Mouse (Mus musculus): Measurements from ENCODE around the gene Nlgn1. TPM values are rescaled to one million over a fixed set of nuclear protein-coding genes. Genes with fewer than 3 reads are reported as not detected.

Nlgn1 gene
- polyA plus RNA-seq, 1 experiment from 2014 or later = 0.28 TPM

- H3K27me3 ChIP-seq (ENCODE audit: insufficient read depth, poor library complexity, severe bottlenecking) = no peaks in the 10 kb centered on the region
- no peaks in the 10 kb centered on the region for H3K9me3 ChIP-seq
- DNase-seq (ENCODE audit: low spot score) = no peak
- H3K4me1 ChIP-seq = no peaks in the 10 kb centered on the region
- H3K4me3 ChIP-seq = no peak overlapping the region
- WGBS = 70% methylated on average over 6 of the region's 6 CpGs
- no peaks in the 10 kb centered on the region for H3K36me3 ChIP-seq
- H3K27ac ChIP-seq = no peak overlapping the region
These were observed 643.3 kb downstream of the Nlgn1 start for GRCm38 (mm10) chr3:25688789-25689464.

GRCm38 (mm10) chr3:25683696-25684095 lies 648.6 kb downstream of the Nlgn1 start:
- no peak for DNase-seq (ENCODE audit: low spot score)
- 81% methylated on average over 2 of the region's 2 CpGs for WGBS
- Histone ChIP-seq H3K27me3 (ENCODE audit: insufficient read depth, poor library complexity, severe bottlenecking) (no peaks in the 10 kb centered on the region), H3K9me3 (no peaks in the 10 kb centered on the region), H3K4me3 (no peak overlapping the region), H3K36me3 (no peaks in the 10 kb centered on the region), H3K4me1 (no peaks in the 10 kb centered on the region), H3K27ac (no peak overlapping the region)

- WGBS = 66% methylated on average over 2 of the region's 2 CpGs
- Histone ChIP-seq H3K27me3 (ENCODE audit: insufficient read depth, poor library complexity, severe bottlenecking) (no peaks in the 10 kb centered on the region), H3K9me3 (no peaks in the 10 kb centered on the region), H3K4me3 (no peak overlapping the region), H3K4me1 (no peaks in the 10 kb centered on the region), H3K36me3 (no peaks in the 10 kb centered on the region), H3K27ac (no peak overlapping the region)
- no peak for DNase-seq (ENCODE audit: low spot score)
These were observed 652.9 kb downstream of the Nlgn1 start for GRCm38 (mm10) chr3:25679373-25679772.

- no peak overlapping the region for H3K4me3 ChIP-seq
- 76% methylated on average over 10 of the region's 10 CpGs for WGBS
- H3K27ac ChIP-seq = no peak overlapping the region
- no peaks in the 10 kb centered on the region for H3K27me3 ChIP-seq (ENCODE audit: insufficient read depth, poor library complexity, severe bottlenecking)
- DNase-seq (ENCODE audit: low spot score) = no peak
- no peaks in the 10 kb centered on the region for H3K4me1 ChIP-seq
- H3K9me3 ChIP-seq = no peaks in the 10 kb centered on the region
- no peaks in the 10 kb centered on the region for H3K36me3 ChIP-seq
These were observed 656.4 kb downstream of the Nlgn1 start for GRCm38 (mm10) chr3:25675888-25676287.

GRCm38 (mm10) chr3:25675069-25675468 lies 657.2 kb downstream of the Nlgn1 start:
- WGBS = 46% methylated on average over 3 of the region's 3 CpGs
- no peak for DNase-seq (ENCODE audit: low spot score)
- Histone ChIP-seq H3K4me1 (no peaks in the 10 kb centered on the region), H3K27ac (no peak overlapping the region), H3K9me3 (no peaks in the 10 kb centered on the region), H3K4me3 (no peak overlapping the region), H3K27me3 (ENCODE audit: insufficient read depth, poor library complexity, severe bottlenecking) (no peaks in the 10 kb centered on the region), H3K36me3 (no peaks in the 10 kb centered on the region)

GRCm38 (mm10) chr3:25673408-25673807 lies 658.9 kb downstream of the Nlgn1 start:
- H3K27me3 ChIP-seq (ENCODE audit: insufficient read depth, poor library complexity, severe bottlenecking) = no peaks in the 10 kb centered on the region
- H3K4me1 ChIP-seq = no peaks in the 10 kb centered on the region
- DNase-seq (ENCODE audit: low spot score) = no peak
- 62% methylated on average over 5 of the region's 5 CpGs for WGBS
- no peaks in the 10 kb centered on the region for H3K9me3 ChIP-seq
- no peak overlapping the region for H3K4me3 ChIP-seq
- H3K27ac ChIP-seq = no peak overlapping the region
- no peaks in the 10 kb centered on the region for H3K36me3 ChIP-seq

GRCm38 (mm10) chr3:25672779-25673178 lies 659.5 kb downstream of the Nlgn1 start:
- H3K4me1 ChIP-seq = no peaks in the 10 kb centered on the region
- H3K27me3 ChIP-seq (ENCODE audit: insufficient read depth, poor library complexity, severe bottlenecking) = no peaks in the 10 kb centered on the region
- no peaks in the 10 kb centered on the region for H3K36me3 ChIP-seq
- no peak overlapping the region for H3K4me3 ChIP-seq
- WGBS = 80% methylated on average over 4 of the region's 4 CpGs
- no peak for DNase-seq (ENCODE audit: low spot score)
- H3K27ac ChIP-seq = no peak overlapping the region
- H3K9me3 ChIP-seq = no peaks in the 10 kb centered on the region

- 82% methylated on average over 2 of the region's 2 CpGs for WGBS
- Histone ChIP-seq H3K36me3 (no peaks in the 10 kb centered on the region), H3K9me3 (no peaks in the 10 kb centered on the region), H3K4me3 (no peak overlapping the region), H3K4me1 (no peaks in the 10 kb centered on the region), H3K27me3 (ENCODE audit: insufficient read depth, poor library complexity, severe bottlenecking) (no peaks in the 10 kb centered on the region), H3K27ac (no peak overlapping the region)
- no peak for DNase-seq (ENCODE audit: low spot score)
These were observed 668.8 kb downstream of the Nlgn1 start for GRCm38 (mm10) chr3:25663464-25663863.

GRCm38 (mm10) chr3:25660285-25660684 lies 672.0 kb downstream of the Nlgn1 start:
- Histone ChIP-seq H3K4me3 (no peak overlapping the region), H3K9me3 (no peaks in the 10 kb centered on the region), H3K4me1 (no peaks in the 10 kb centered on the region), H3K36me3 (no peaks in the 10 kb centered on the region), H3K27me3 (ENCODE audit: insufficient read depth, poor library complexity, severe bottlenecking) (no peaks in the 10 kb centered on the region), H3K27ac (no peak overlapping the region)
- no peak for DNase-seq (ENCODE audit: low spot score)
- 87% methylated on average over 3 of the region's 3 CpGs for WGBS

- H3K27ac ChIP-seq = no peak overlapping the region
- DNase-seq (ENCODE audit: low spot score) = no peak
- 92% methylated on average over 14 of the region's 14 CpGs for WGBS
These were observed 674.3 kb downstream of the Nlgn1 start for GRCm38 (mm10) chr3:25658006-25658405.

GRCm38 (mm10) chr3:25657074-25657473 lies 675.2 kb downstream of the Nlgn1 start:
- H3K4me1 ChIP-seq = no peaks in the 10 kb centered on the region
- no peak overlapping the region for H3K27ac ChIP-seq
- H3K36me3 ChIP-seq = no peaks in the 10 kb centered on the region
- DNase-seq (ENCODE audit: low spot score) = no peak
- no peaks in the 10 kb centered on the region for H3K9me3 ChIP-seq
- H3K27me3 ChIP-seq (ENCODE audit: insufficient read depth, poor library complexity, severe bottlenecking) = no peaks in the 10 kb centered on the region
- WGBS = 88% methylated on average over 11 of the region's 11 CpGs
- H3K4me3 ChIP-seq = no peak overlapping the region

More at GRCm38 (mm10) chr3:25658006-25658405, 674.3 kb downstream of the Nlgn1 start:
- no peaks in the 10 kb centered on the region for H3K27me3 ChIP-seq (ENCODE audit: insufficient read depth, poor library complexity, severe bottlenecking)
- H3K9me3 ChIP-seq = no peaks in the 10 kb centered on the region
- no peak overlapping the region for H3K4me3 ChIP-seq
- H3K36me3 ChIP-seq = no peaks in the 10 kb centered on the region
- H3K4me1 ChIP-seq = no peaks in the 10 kb centered on the region

- DNase-seq (ENCODE audit: low spot score) = peak; percentile 75
- H3K4me1 ChIP-seq = no peaks in the 10 kb centered on the region
- 76% methylated on average over 4 of the region's 4 CpGs for WGBS
These were observed 679.2 kb downstream of the Nlgn1 start for GRCm38 (mm10) chr3:25653010-25653409.

GRCm38 (mm10) chr3:25645895-25646691 lies 686.2 kb downstream of the Nlgn1 start:
- 88% methylated on average over 4 of the region's 4 CpGs for WGBS
- no peaks in the 10 kb centered on the region for H3K4me1 ChIP-seq
- no peak overlapping the region for H3K27ac ChIP-seq
- no peaks in the 10 kb centered on the region for H3K27me3 ChIP-seq (ENCODE audit: insufficient read depth, poor library complexity, severe bottlenecking)
- H3K4me3 ChIP-seq = no peak overlapping the region
- no peaks in the 10 kb centered on the region for H3K36me3 ChIP-seq
- DNase-seq (ENCODE audit: low spot score) = no peak
- no peaks in the 10 kb centered on the region for H3K9me3 ChIP-seq

More at GRCm38 (mm10) chr3:25653010-25653409, 679.2 kb downstream of the Nlgn1 start:
- Histone ChIP-seq H3K27me3 (ENCODE audit: insufficient read depth, poor library complexity, severe bottlenecking) (no peaks in the 10 kb centered on the region), H3K9me3 (no peaks in the 10 kb centered on the region), H3K27ac (no peak overlapping the region), H3K36me3 (no peaks in the 10 kb centered on the region), H3K4me3 (no peak overlapping the region)

Data from heart, embryonic 10.5 days (tissue).